Mouse (Mus musculus) MEL (cell line): ENCODE results near the gene CN725425. TPM values are rescaled to one million over a fixed set of nuclear protein-coding genes. Genes with fewer than 3 reads are reported as not detected.

Experiments used
- DNase-seq: peaks from one replicate; pipeline ENCODE4 v3.0.0; 2011; ENCODE audit warnings: low read depth, low spot score
- H3K27ac ChIP-seq: 2 replicates; pipeline ENCODE4 v1.5.1; 2012; ENCODE audit warnings: low read depth, mild to moderate bottlenecking, control low read depth, low read length, moderate library complexity; ENCODE audit not compliant: control insufficient read depth
- H3K27me3 ChIP-seq, 2 experiments: fragments of 150-350 bp in 1 of 2; sonication (generic) in 1 of 2; 2 replicates each; pipeline ENCODE4 v1.6.1; 2012; ENCODE audit warnings: low read length in 2 of 2, mild to moderate bottlenecking in 2 of 2, improper control_type of control experiment in 1 of 2, moderate library complexity in 1 of 2; ENCODE audit not compliant: insufficient read depth in 2 of 2, control insufficient read depth in 1 of 2
- H3K36me3 ChIP-seq, 2 experiments: 2 replicates each; pipeline ENCODE4 v1.6.1; 2012 to 2014; ENCODE audit warnings: low read length in 2 of 2, improper control_type of control experiment in 1 of 2, inconsistent platforms in 1 of 2, mild to moderate bottlenecking in 1 of 2; ENCODE audit not compliant: insufficient read depth in 2 of 2, control insufficient read depth in 1 of 2
- H3K4me1 ChIP-seq, 2 experiments: fragments of 150-350 bp in 1 of 2; sonication (generic) in 1 of 2; 2 replicates each; pipeline ENCODE4 v1.6.1; 2012; ENCODE audit warnings: low read length in 2 of 2, improper control_type of control experiment in 1 of 2, mild to moderate bottlenecking in 1 of 2; ENCODE audit not compliant: insufficient read depth in 2 of 2, control insufficient read depth in 1 of 2
- H3K4me3 ChIP-seq, 2 experiments: fragments of 150-350 bp in 1 of 2; sonication (generic) in 1 of 2; 2 replicates each; pipeline ENCODE4 v1.5.1; 2012; ENCODE audit warnings: low read depth in 2 of 2, low read length in 2 of 2, mild to moderate bottlenecking in 2 of 2, moderate library complexity in 2 of 2, control low read depth in 1 of 2, improper control_type of control experiment in 1 of 2; ENCODE audit not compliant: control insufficient read depth in 1 of 2, insufficient read depth in 1 of 2
- H3K79me2 ChIP-seq: 2 replicates; pipeline ENCODE4 v1.6.1; 2012; ENCODE audit warnings: mild to moderate bottlenecking, low read length, moderate library complexity; ENCODE audit not compliant: control insufficient read depth, poor library complexity, insufficient read depth
- H3K9ac ChIP-seq: 2 replicates; pipeline ENCODE4 v1.6.1; 2012; ENCODE audit warnings: low read depth, mild to moderate bottlenecking, control low read depth, low read length, moderate library complexity; ENCODE audit not compliant: control insufficient read depth, poor library complexity, severe bottlenecking
- H3K9me3 ChIP-seq: fragments of 150-350 bp; sonication (generic); replicated peaks from 2 replicates; pipeline ENCODE4 v1.6.1; 2012; ENCODE audit warnings: mild to moderate bottlenecking, low read length, improper control_type of control experiment, moderate library complexity; ENCODE audit not compliant: insufficient read depth
- CTCF ChIP-seq, 3 experiments: IDR thresholded peaks in 2 of 3; conservative IDR thresholded peaks in 1 of 3; 2 replicates each; pipeline ENCODE4 v1.5.1; 2011 to 2012; ENCODE audit warnings: low read length in 3 of 3, low read depth in 2 of 3, mild to moderate bottlenecking in 2 of 3, improper control_type of control experiment in 1 of 3, inconsistent platforms in 1 of 3, mixed read lengths in 1 of 3, moderate library complexity in 1 of 3; ENCODE audit not compliant: control insufficient read depth in 1 of 3, insufficient read depth in 1 of 3, poor library complexity in 1 of 3, severe bottlenecking in 1 of 3
- E2F4 ChIP-seq: IDR thresholded peaks from 2 replicates; pipeline ENCODE4 v1.6.1; 2011; ENCODE audit warnings: low read depth, low read length, improper control_type of control experiment, borderline replicate concordance
- ELF1 ChIP-seq: IDR thresholded peaks from 2 replicates; pipeline ENCODE4 v1.6.1; 2014; ENCODE audit warnings: low read depth, mild to moderate bottlenecking, inconsistent platforms, low read length, improper control_type of control experiment, moderate library complexity
- EP300 ChIP-seq, 2 experiments: IDR thresholded peaks; 2 replicates each; pipeline ENCODE4 v1.6.1; 2011; ENCODE audit warnings: improper control_type of control experiment in 2 of 2, low read length in 2 of 2, low read depth in 1 of 2, mild to moderate bottlenecking in 1 of 2
- GATA1 ChIP-seq: IDR thresholded peaks from 2 replicates; pipeline ENCODE4 v1.6.1; 2011; ENCODE audit warnings: low read depth, low read length, improper control_type of control experiment
- KAT2A ChIP-seq: conservative IDR thresholded peaks from 2 replicates; pipeline ENCODE4 v1.6.1; 2012; ENCODE audit warnings: low read depth, low read length, improper control_type of control experiment, inconsistent platforms
- MAX ChIP-seq: IDR thresholded peaks from 2 replicates; pipeline ENCODE4 v1.6.1; 2011; ENCODE audit warnings: low read length, improper control_type of control experiment
- MXI1 ChIP-seq: IDR thresholded peaks from 2 replicates; pipeline ENCODE4 v1.6.1; 2011; ENCODE audit warnings: mild to moderate bottlenecking, low read depth, low read length, improper control_type of control experiment
- MYC ChIP-seq: IDR thresholded peaks from 2 replicates; pipeline ENCODE4 v1.6.1; 2011; ENCODE audit warnings: low read depth, mild to moderate bottlenecking, low read length, improper control_type of control experiment, moderate library complexity
- NRF1 ChIP-seq: IDR thresholded peaks from 2 replicates; pipeline ENCODE4 v1.6.1; 2014; ENCODE audit warnings: low read depth, mild to moderate bottlenecking, inconsistent platforms, low read length, improper control_type of control experiment, moderate library complexity; ENCODE audit not compliant: poor library complexity, insufficient read depth, severe bottlenecking
- POLR2AphosphoS5 ChIP-seq: IDR thresholded peaks from 2 replicates; pipeline ENCODE4 v1.6.1; 2012; ENCODE audit warnings: low read depth, borderline replicate concordance, mild to moderate bottlenecking, inconsistent platforms, low read length, moderate library complexity, mixed read lengths
- RAD21 ChIP-seq: IDR thresholded peaks from 2 replicates; pipeline ENCODE4 v1.6.1; 2011; ENCODE audit warnings: mild to moderate bottlenecking, low read depth, low read length, improper control_type of control experiment
- SIN3A ChIP-seq: IDR thresholded peaks from 2 replicates; pipeline ENCODE4 v1.6.1; 2012; ENCODE audit warnings: low read length, improper control_type of control experiment, inconsistent platforms
- SMC3 ChIP-seq: IDR thresholded peaks from 2 replicates; pipeline ENCODE4 v1.6.1; 2011; ENCODE audit warnings: low read depth, low read length, improper control_type of control experiment
- TAL1 ChIP-seq: IDR thresholded peaks from 2 replicates; pipeline ENCODE4 v1.6.1; 2012; ENCODE audit warnings: mild to moderate bottlenecking, inconsistent platforms, low read length, moderate library complexity, mixed read lengths
- TBP ChIP-seq: IDR thresholded peaks from 2 replicates; pipeline ENCODE4 v1.8.0; 2011; ENCODE audit warnings: low read depth, low read length, improper control_type of control experiment
- TCF12 ChIP-seq: IDR thresholded peaks from 2 replicates; pipeline ENCODE4 v1.6.1; 2014; ENCODE audit warnings: low read depth, mild to moderate bottlenecking, inconsistent platforms, low read length, improper control_type of control experiment, moderate library complexity
- USF1 ChIP-seq: IDR thresholded peaks from 2 replicates; pipeline ENCODE4 v1.6.1; 2014; ENCODE audit warnings: low read depth, mild to moderate bottlenecking, inconsistent platforms, low read length, improper control_type of control experiment, moderate library complexity
- ZKSCAN1 ChIP-seq: IDR thresholded peaks from 2 replicates; pipeline ENCODE4 v1.6.1; 2012; ENCODE audit warnings: low read depth, mild to moderate bottlenecking, inconsistent platforms, low read length, improper control_type of control experiment, moderate library complexity
- ZMIZ1 ChIP-seq: IDR thresholded peaks from 2 replicates; pipeline ENCODE4 v1.6.1; 2012; ENCODE audit warnings: low read depth, mild to moderate bottlenecking, inconsistent platforms, low read length, improper control_type of control experiment, moderate library complexity
- polyA plus RNA-seq, 2 experiments: library from polyadenylated mRNA; stranded (reverse) in 1 of 2; unstranded in 1 of 2; fragments of >175 nt in 1 of 2; fragments of >200 nt in 1 of 2; gene quantifications; 2 replicates each; pipeline versions ENCODE4 v1.2.1 to v1.2.4; 2012; ENCODE audit warnings: low replicate concordance in 2 of 2, low read depth in 1 of 2; ENCODE audit not compliant: insufficient read length in 2 of 2, insufficient read depth in 1 of 2, missing spikeins in 1 of 2
- total RNA-seq: library from RNA; depleted of rRNA; stranded (reverse); fragments of 300-350 nt; gene quantifications from 2 replicates; pipeline ENCODE4 v1.2.3, GENCODE M21; 2012

The CN725425 gene
- total and polyA plus RNA-seq, 3 experiments, result not detected

- H3K27ac ChIP-seq, result no peak overlapping the region
- no peak overlapping the region for H3K9ac ChIP-seq
- H3K4me1 ChIP-seq, result no peaks in the 10 kb centered on the region
- no peaks in the 10 kb centered on the region for H3K79me2 ChIP-seq
- no peaks in the 10 kb centered on the region for H3K36me3 ChIP-seq
- TF ChIP-seq EP300 (IDR thresholded peaks at IDR 0.05; ENCODE audit: low read depth in 1 of 2, low read length in 2 of 2), result no peak
- no peak for TF ChIP-seq ELF1
- no peak for TF ChIP-seq TAL1
- TF ChIP-seq MXI1, result no peak
- TF ChIP-seq TBP, result no peak
- no peak for TF ChIP-seq CTCF (IDR thresholded peaks at IDR 0.05 in 2 of 3, conservative IDR thresholded peaks at IDR 0.05 in 1 of 3; ENCODE audit: control insufficient read depth in 1 of 3, insufficient read depth in 1 of 3, low read depth in 2 of 3, low read length in 3 of 3, poor library complexity in 1 of 3, severe bottlenecking in 1 of 3)
- no peak for TF ChIP-seq MYC
- TF ChIP-seq MAX, result no peak
- H3K4me3 ChIP-seq, result no peak overlapping the region
- DNase-seq, result no peak
- H3K9me3 ChIP-seq, result no peaks in the 10 kb centered on the region
- H3K27me3 ChIP-seq, result no peaks in the 10 kb centered on the region
These were observed 61.3 kb downstream of the CN725425 start for GRCm38 (mm10) chr15:91260578-91260977.

GRCm38 (mm10) chr15:91263926-91264325 is 64.6 kb downstream of the CN725425 start:
- Histone ChIP-seq H3K4me1 (no peaks in the 10 kb centered on the region), H3K27me3 (no peaks in the 10 kb centered on the region), H3K9ac (no peak overlapping the region), H3K4me3 (no peak overlapping the region), H3K79me2 (no peaks in the 10 kb centered on the region), H3K27ac (no peak overlapping the region), H3K9me3 (no peaks in the 10 kb centered on the region), H3K36me3 (no peaks in the 10 kb centered on the region)
- TF ChIP-seq E2F4 (no peak), ZMIZ1 (no peak), MAX (no peak), TAL1 (no peak), POLR2AphosphoS5 (no peak), SIN3A (no peak)
- DNase-seq, result no peak

GRCm38 (mm10) chr15:91268532-91268931 is 69.2 kb downstream of the CN725425 start:
- Histone ChIP-seq H3K27ac (no peak overlapping the region), H3K27me3 (no peaks in the 10 kb centered on the region), H3K9ac (no peak overlapping the region), H3K9me3 (no peaks in the 10 kb centered on the region), H3K79me2 (no peaks in the 10 kb centered on the region), H3K4me3 (no peak overlapping the region), H3K4me1 (no peaks in the 10 kb centered on the region), H3K36me3 (no peaks in the 10 kb centered on the region)
- no peak for DNase-seq
- TF ChIP-seq KAT2A, result no peak
- TF ChIP-seq TCF12, result no peak
- no peak for TF ChIP-seq RAD21
- TF ChIP-seq GATA1, result no peak
- TF ChIP-seq USF1, result no peak
- TF ChIP-seq ZKSCAN1, result no peak
- TF ChIP-seq E2F4, result no peak
- no peak for TF ChIP-seq NRF1
- no peak for TF ChIP-seq SMC3
